Mouse (Mus musculus) neural tube, embryonic 10.5 days (tissue): ENCODE data around the gene Abhd12b.

Source experiments
- DNase-seq: peaks from one replicate; pipeline ENCODE4 v3.0.0-alpha.2; 2017; ENCODE audit warnings: low spot score; ENCODE audit errors: extremely low spot score

Abhd12b gene

GRCm38 (mm10) chr12:70153842-70154241 is at the start of gene Abhd12b:
Gene Abhd12b (plus strand): TSS chr12:70154142.
- no peak for DNase-seq

- no peak for DNase-seq
These were observed 49.7 kb upstream of the Abhd12b start for GRCm38 (mm10) chr12:70104199-70104598.

GRCm38 (mm10) chr12:70104776-70105420 is 49.0 kb upstream of the Abhd12b start:
- no peak for DNase-seq

GRCm38 (mm10) chr12:70105885-70106284 is 48.1 kb upstream of the Abhd12b start:
- DNase-seq = no peak

GRCm38 (mm10) chr12:70106508-70106907 is 47.4 kb upstream of the Abhd12b start:
- DNase-seq = no peak

- DNase-seq = no peak
These were observed 45.8 kb upstream of the Abhd12b start for GRCm38 (mm10) chr12:70108104-70108503.

GRCm38 (mm10) chr12:70109921-70110320 is 44.0 kb upstream of the Abhd12b start:
- DNase-seq = no peak

GRCm38 (mm10) chr12:70110375-70111116 is 43.4 kb upstream of the Abhd12b start:
- DNase-seq = peak; percentile 35

GRCm38 (mm10) chr12:70111117-70111366 is 42.9 kb upstream of the Abhd12b start:
- DNase-seq = no peak

GRCm38 (mm10) chr12:70111367-70112089 is 42.4 kb upstream of the Abhd12b start:
- DNase-seq = peak; percentile 82

GRCm38 (mm10) chr12:70112090-70112383 is 41.9 kb upstream of the Abhd12b start:
- DNase-seq = no peak

GRCm38 (mm10) chr12:70113351-70113750 is 40.6 kb upstream of the Abhd12b start, which contains the start of gene Nin:
Gene Nin (minus strand): TSS chr12:70113717.
- no peak for DNase-seq

GRCm38 (mm10) chr12:70117146-70117545 is 36.8 kb upstream of the Abhd12b start:
- DNase-seq = no peak

- DNase-seq = no peak
These were observed 35.1 kb upstream of the Abhd12b start for GRCm38 (mm10) chr12:70118721-70119345.

GRCm38 (mm10) chr12:70119552-70119951 is 34.4 kb upstream of the Abhd12b start:
- DNase-seq = no peak

GRCm38 (mm10) chr12:70126626-70127025 is 27.3 kb upstream of the Abhd12b start:
- no peak for DNase-seq

GRCm38 (mm10) chr12:70129105-70129504 is 24.8 kb upstream of the Abhd12b start:
- no peak for DNase-seq

- no peak for DNase-seq
These were observed 22.8 kb upstream of the Abhd12b start for GRCm38 (mm10) chr12:70131042-70131675.

GRCm38 (mm10) chr12:70134627-70135235 is 19.2 kb upstream of the Abhd12b start:
- DNase-seq = no peak

- DNase-seq = no peak
These were observed 17.7 kb upstream of the Abhd12b start for GRCm38 (mm10) chr12:70136185-70136756.

- DNase-seq = no peak
These were observed 16.8 kb upstream of the Abhd12b start for GRCm38 (mm10) chr12:70137095-70137494.
